12 mouse cellular contexts compared by ENCODE assay signal in genomic region chr7:98160041-98160740, GRCm38 (mm10). TPM values are rescaled to one million over a fixed set of nuclear protein-coding genes. Genes with fewer than 3 reads are reported as not detected.
A peak's percentile ranks its signal among the peaks of the same experiment; 100 is the strongest.
DNase-seq lines count a peak whose midpoint lies in the region; ATAC-seq and TF ChIP-seq lines count a peak whose summit lies in the region.
"Had no signal": no experiment of that assay in that cellular context is flagged by ENCODE, and none has a peak within 500 bp of the region (broad histone marks: within the 10 kb centered on the region; RNA-seq: fewer than 3 reads in every experiment).

No protein-coding gene starts in this region.

- H3K4me3 ChIP-seq in megakaryocyte, embryonic 14.5 days (replicated peaks) = peak overlapping the region; percentile 89
- no peak overlapping the region for H3K4me3 ChIP-seq in liver, embryonic 13.5 days (replicated peaks)
- H3K4me3 ChIP-seq in stomach, postnatal 0 days (ENCODE audit: low read depth, low read length) = no peak overlapping the region
- H3K4me3 ChIP-seq: embryonic facial prominence, embryonic 13.5 days; gastrocnemius, adult 2 months; midbrain, embryonic 15.5 days had no signal

- H3K27ac ChIP-seq in liver, embryonic 13.5 days = peak overlapping the region; percentile 88
- peak overlapping the region; percentile 82 for H3K27ac ChIP-seq in stomach, postnatal 0 days (replicated peaks)
- H3K27ac ChIP-seq: embryonic facial prominence, embryonic 13.5 days; midbrain, embryonic 15.5 days had no signal

- no peak for TF ChIP-seq CTCF in stomach, postnatal 0 days (IDR thresholded peaks at IDR 0.05; ENCODE audit: low read depth)

- peaks cover 59% of the 10 kb centered on the region for H3K36me3 ChIP-seq in megakaryocyte, embryonic 14.5 days (replicated peaks; ENCODE audit: low read length)
- H3K36me3 ChIP-seq in liver, embryonic 13.5 days = peaks cover 43% of the 10 kb centered on the region
- no peaks in the 10 kb centered on the region for H3K36me3 ChIP-seq in stomach, postnatal 0 days (ENCODE audit: control insufficient read depth, insufficient read depth, low read length)
- H3K36me3 ChIP-seq: embryonic facial prominence, embryonic 13.5 days; midbrain, embryonic 15.5 days had no signal

- ATAC-seq in megakaryocyte, adult 5-6 weeks (ENCODE audit: poor library complexity, severe bottlenecking) = no peak
- ATAC-seq in liver, embryonic 13.5 days (ENCODE audit: low read depth) = no peak
- ATAC-seq in stomach, postnatal 0 days (ENCODE audit: low FRiP score, low TSS enrichment) = no peak
- ATAC-seq: midbrain, embryonic 15.5 days had no signal

- H3K27me3 ChIP-seq in megakaryocyte, embryonic 14.5 days (replicated peaks) = no peaks in the 10 kb centered on the region
- no peaks in the 10 kb centered on the region for H3K27me3 ChIP-seq in liver, embryonic 13.5 days
- no peaks in the 10 kb centered on the region for H3K27me3 ChIP-seq in stomach, postnatal 0 days (ENCODE audit: control insufficient read depth, insufficient read depth, low read length)
- H3K27me3 ChIP-seq: embryonic facial prominence, embryonic 13.5 days; midbrain, embryonic 15.5 days had no signal

- peak; percentile 46 for DNase-seq in adrenal gland, postnatal 14 days
- no peak for DNase-seq in adrenal gland, adult 8-10 months
- no peak for DNase-seq in liver, embryonic 13.5 days
- DNase-seq in stomach, postnatal 0 days (ENCODE audit: low spot score) = no peak
- DNase-seq in frontal cortex, postnatal 25 days (ENCODE audit: low spot score in 2 of 2) = no peak
- DNase-seq in right cerebral cortex, postnatal 25 days = no peak
- DNase-seq: gastrocnemius, adult 2 months; thymus, postnatal 36 days had no signal

- TF ChIP-seq EP300 in stomach, postnatal 0 days (optimal IDR thresholded peaks at IDR 0.05) = no peak

- H3K4me1 ChIP-seq in megakaryocyte, embryonic 14.5 days = peaks cover 100% of the 10 kb centered on the region
- H3K4me1 ChIP-seq in liver, embryonic 13.5 days (replicated peaks) = peaks cover 100% of the 10 kb centered on the region
- peaks cover 12% of the 10 kb centered on the region for H3K4me1 ChIP-seq in stomach, postnatal 0 days (replicated peaks; ENCODE audit: control insufficient read depth, insufficient read depth)

- peak overlapping the region; percentile 55; the same call in 1 of the 2 replicates for H3K4me2 ChIP-seq in liver, embryonic 13.5 days
- peak overlapping the region; percentile 23; the same call in 1 of the 2 replicates for H3K4me2 ChIP-seq in stomach, postnatal 0 days (replicated peaks; ENCODE audit: low read depth)
- H3K4me2 ChIP-seq: embryonic facial prominence, embryonic 13.5 days; midbrain, embryonic 15.5 days had no signal

- 56% methylated on average over 8 of the region's 8 CpGs for WGBS in liver, embryonic 13.5 days (ENCODE audit: insufficient replicate concordance)
- 34% methylated on average over 8 of the region's 8 CpGs for WGBS in stomach, postnatal 0 days

- H3K9ac ChIP-seq in liver, embryonic 13.5 days = peak overlapping the region; percentile 42; the same call in 1 of the 2 replicates
- H3K9ac ChIP-seq in stomach, postnatal 0 days (ENCODE audit: low read length) = peak overlapping the region; percentile 19
- H3K9ac ChIP-seq: embryonic facial prominence, embryonic 13.5 days; midbrain, embryonic 15.5 days had no signal

- no peaks in the 10 kb centered on the region for H3K9me3 ChIP-seq in megakaryocyte, embryonic 14.5 days
- H3K9me3 ChIP-seq in liver, embryonic 13.5 days (replicated peaks) = no peaks in the 10 kb centered on the region
- H3K9me3 ChIP-seq in stomach, postnatal 0 days (ENCODE audit: control insufficient read depth, low read length) = no peaks in the 10 kb centered on the region
- H3K9me3 ChIP-seq: embryonic facial prominence, embryonic 13.5 days; midbrain, embryonic 15.5 days had no signal

RNA-seq across cellular contexts. Expression of gene Omp, which starts 14.9 kb away (rescaled TPM):
- total RNA-seq in adrenal gland, postnatal 14 days (2021) = 2.1 and 2.4 TPM in 2 replicates
- 1 to 10 TPM in 2 of 4 experiments, under 1 TPM in 2; 0.40 to 1.4 (median 0.94) TPM for total RNA-seq in adrenal gland, adult 8-10 months (2022)
- polyA plus RNA-seq in megakaryocyte, embryonic 14.5 days (2012; ENCODE audit: insufficient read depth, low replicate concordance) = 0.29 TPM in 1 of 2 replicates, not detected in the other
- not detected in 2 replicates for total RNA-seq in megakaryocyte, adult 5-6 weeks (2015)
- not detected in 2 replicates for total RNA-seq in megakaryocyte, adult 5-6 weeks (2017)
- 0.50 and 0.76 TPM in 2 replicates for polyA plus RNA-seq in liver, embryonic 13.5 days (2015; fragmentation: Nextera tagmentation; extraction: Ambion mirVana)
- polyA plus RNA-seq in stomach, postnatal 0 days (2015; fragmentation: Nextera tagmentation; extraction: Ambion mirVana) = 0.57 and 0.65 TPM in 2 replicates

RNA-seq across cellular contexts. Expression of gene Capn5, which starts 17.9 kb away (rescaled TPM):
- 6.2 and 9.8 TPM in 2 replicates for total RNA-seq in adrenal gland, postnatal 14 days (2021)
- total RNA-seq in adrenal gland, adult 8-10 months (2022) = 10 to 100 TPM in 2 of 4 experiments, 1 to 10 TPM in 2; 6.8 to 11.1 (median 9.8) TPM
- polyA plus RNA-seq in megakaryocyte, embryonic 14.5 days (2012; ENCODE audit: insufficient read depth, low replicate concordance) = 38.7 and 73.9 TPM in 2 replicates
- 1.1 TPM in 2 replicates for total RNA-seq in megakaryocyte, adult 5-6 weeks (2015)
- total RNA-seq in megakaryocyte, adult 5-6 weeks (2017) = 0.73 and 0.89 TPM in 2 replicates
- polyA plus RNA-seq in liver, embryonic 13.5 days (2015; fragmentation: Nextera tagmentation; extraction: Ambion mirVana) = 13.2 and 16.8 TPM in 2 replicates
- 13.2 and 16.6 TPM in 2 replicates for polyA plus RNA-seq in stomach, postnatal 0 days (2015; fragmentation: Nextera tagmentation; extraction: Ambion mirVana)

RNA-seq across cellular contexts. Expression of gene B3gnt6, which starts 39.1 kb away (rescaled TPM):
- 5.6 and 8.5 TPM in 2 replicates for total RNA-seq in adrenal gland, postnatal 14 days (2021)
- 10 to 100 TPM in 1 of 4 experiments, 1 to 10 TPM in 1, under 1 TPM in 1, not detected in 1; 0.37 to 12.5 (median 6.0) TPM for total RNA-seq in adrenal gland, adult 8-10 months (2022)
- not detected in 2 replicates for polyA plus RNA-seq in megakaryocyte, embryonic 14.5 days (2012; ENCODE audit: insufficient read depth, low replicate concordance)
- 0.11 and 0.38 TPM in 2 replicates for total RNA-seq in megakaryocyte, adult 5-6 weeks (2015)
- 0.28 and 0.59 TPM in 2 replicates for total RNA-seq in megakaryocyte, adult 5-6 weeks (2017)
- not detected in 2 replicates for polyA plus RNA-seq in liver, embryonic 13.5 days (2015; fragmentation: Nextera tagmentation; extraction: Ambion mirVana)
- polyA plus RNA-seq in stomach, postnatal 0 days (2015; fragmentation: Nextera tagmentation; extraction: Ambion mirVana) = 0.23 and 0.25 TPM in 2 replicates
- total RNA-seq: gastrocnemius, adult 2 months had no signal
- polyA plus RNA-seq: embryonic facial prominence, embryonic 13.5 days had no signal

RNA-seq across cellular contexts. Expression of gene Myo7a, which starts 40.9 kb away (rescaled TPM):
- 58.6 and 86.2 TPM in 2 replicates for total RNA-seq in adrenal gland, postnatal 14 days (2021)
- total RNA-seq in adrenal gland, adult 8-10 months (2022) = 100 to 1,000 TPM; 160 to 412 (median 278) TPM
- 37.5 and 149 TPM in 2 replicates for polyA plus RNA-seq in megakaryocyte, embryonic 14.5 days (2012; ENCODE audit: insufficient read depth, low replicate concordance)
- total RNA-seq in megakaryocyte, adult 5-6 weeks (2015) = 7.3 and 8.4 TPM in 2 replicates
- total RNA-seq in megakaryocyte, adult 5-6 weeks (2017) = 12.7 and 13.9 TPM in 2 replicates
- polyA plus RNA-seq in liver, embryonic 13.5 days (2015; fragmentation: Nextera tagmentation; extraction: Ambion mirVana) = 8.0 and 8.3 TPM in 2 replicates
- polyA plus RNA-seq in stomach, postnatal 0 days (2015; fragmentation: Nextera tagmentation; extraction: Ambion mirVana) = 2.1 and 2.4 TPM in 2 replicates
